Mouse (Mus musculus): ENCODE measurements at regions not wholly inside any gene's neighbourhood (a gene's known extent, or its start where the extent isn't known, plus 50 kb on each side); places are given as distances from the start of the nearest gene placed in this dataset.

DNA sequence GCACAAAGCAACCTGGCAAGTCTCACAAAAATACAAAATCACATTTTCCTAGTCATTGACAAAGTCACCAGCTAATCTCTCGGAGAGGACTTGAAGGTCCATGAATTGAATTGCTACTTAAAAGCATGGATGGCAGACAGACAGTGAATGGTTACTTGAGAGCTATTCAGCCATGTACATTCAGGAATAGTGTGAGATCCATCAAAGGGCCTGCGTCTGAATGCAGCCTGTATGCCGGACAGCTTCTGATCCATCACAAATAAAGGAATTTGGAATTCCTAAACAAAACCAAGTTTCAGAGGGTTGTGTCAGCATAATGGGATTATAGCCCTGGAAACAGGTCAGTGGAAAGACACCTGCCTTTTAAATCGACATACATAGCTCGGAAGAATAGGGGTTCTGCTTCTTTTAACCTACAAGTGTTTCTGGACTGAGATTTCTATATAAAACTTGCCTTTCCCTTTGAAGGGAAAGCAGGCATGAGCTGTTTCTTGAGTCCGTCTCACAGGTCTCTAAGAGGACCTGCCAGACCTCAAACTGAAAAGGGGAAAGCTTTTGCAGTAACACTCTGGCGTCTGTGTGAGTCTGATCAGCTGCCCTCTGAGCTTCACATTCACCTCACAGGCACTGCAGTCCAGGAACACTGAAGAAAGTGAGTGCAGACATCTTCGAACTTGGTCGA is 144.1 kb upstream of the Nabp1 start:
- Histone ChIP-seq H3K4me3 (no peak overlapping the region), H3K27me3 (no peaks in the 10 kb centered on the region), H3K36me3 (no peaks in the 10 kb centered on the region), H3K27ac (no peak overlapping the region), H3K9me3 (no peaks in the 10 kb centered on the region), H3K4me2 (no peak overlapping the region), H3K9ac (no peak overlapping the region), H3K4me1 (peaks cover 12% of the 10 kb centered on the region)
- WGBS, result 73% methylated on average over 9 of the region's 9 CpGs
- no peak for ATAC-seq (ENCODE audit: insufficient number of reproducible peaks, insufficient read depth, low FRiP score, low TSS enrichment, low read depth)

DNA sequence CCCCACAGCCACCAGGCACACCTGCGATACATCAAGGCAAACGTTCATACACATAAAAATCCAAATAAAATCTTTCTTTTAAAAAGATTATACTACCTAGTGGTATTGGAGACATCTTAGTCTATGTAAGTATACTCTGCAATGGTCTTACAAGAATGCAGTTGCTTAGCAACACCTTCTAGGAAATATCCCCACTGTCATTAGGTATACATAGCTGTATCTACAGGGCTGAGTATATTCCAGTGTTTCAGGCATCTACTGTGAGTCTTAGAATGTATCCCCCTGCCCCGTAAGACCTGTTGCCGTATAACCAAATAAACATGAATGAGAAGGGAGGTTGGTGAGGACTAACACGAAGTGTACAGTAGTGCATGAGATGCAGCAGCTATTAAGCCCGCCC is 142.8 kb upstream of the Nabp1 start:
- Histone ChIP-seq H3K9me3 (no peaks in the 10 kb centered on the region), H3K4me3 (no peak overlapping the region), H3K36me3 (no peaks in the 10 kb centered on the region), H3K4me2 (no peak overlapping the region), H3K27me3 (no peaks in the 10 kb centered on the region; the same call in 1 of the 2 replicates), H3K4me1 (peaks cover 12% of the 10 kb centered on the region), H3K27ac (no peak overlapping the region), H3K9ac (no peak overlapping the region)
- 89% methylated on average over 6 of the region's 6 CpGs for WGBS
- ATAC-seq (ENCODE audit: insufficient number of reproducible peaks, insufficient read depth, low FRiP score, low TSS enrichment, low read depth), result no peak

DNA sequence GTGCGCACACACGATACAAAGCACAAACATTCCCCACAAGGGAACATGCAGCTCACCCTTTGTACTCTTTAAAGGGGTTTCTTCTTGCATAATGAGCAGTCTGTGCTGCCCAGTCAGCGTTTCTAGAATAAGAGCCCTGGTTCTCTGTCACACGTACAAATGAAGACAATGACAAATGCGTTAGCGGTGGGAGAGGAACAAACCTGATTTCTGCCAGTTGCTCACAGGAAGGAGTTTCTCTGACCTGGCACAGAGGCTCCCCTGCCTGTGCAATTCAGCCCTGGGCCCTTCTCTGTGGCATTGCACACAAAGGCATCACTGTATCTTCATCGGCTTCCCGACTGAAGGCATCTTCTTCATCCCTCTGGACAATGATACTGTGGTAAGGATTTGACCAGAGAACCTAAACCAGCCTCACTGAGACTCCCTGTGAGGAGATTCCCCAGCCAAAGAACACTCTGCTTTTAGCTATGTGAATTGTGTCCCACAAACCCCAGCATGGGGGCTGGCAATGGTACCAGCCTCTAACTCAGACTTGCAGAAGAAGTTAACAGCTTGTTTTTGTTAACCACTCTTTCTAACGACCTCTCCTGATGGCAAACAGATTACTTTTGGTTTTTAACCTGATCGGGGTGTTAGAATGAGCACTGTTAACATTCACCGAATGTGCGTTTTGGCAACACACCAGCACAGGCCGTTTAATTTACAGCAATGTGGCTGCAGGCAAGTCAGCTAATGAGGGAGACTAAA is 139.5 kb upstream of the Nabp1 start:
- Histone ChIP-seq H3K27me3 (no peaks in the 10 kb centered on the region; the same call in 1 of the 2 replicates), H3K9ac (0 out of 2 replicates have a peak overlapping the region, but pooled peaks have one; percentile 36), H3K9me3 (no peaks in the 10 kb centered on the region), H3K27ac (peak overlapping the region; percentile 22; the same call in 1 of the 2 replicates), H3K4me3 (no peak overlapping the region), H3K36me3 (no peaks in the 10 kb centered on the region), H3K4me2 (peak overlapping the region; percentile 3; the same call in 1 of the 2 replicates), H3K4me1 (peaks cover 12% of the 10 kb centered on the region)
- 31% methylated on average over 13 of the region's 13 CpGs for WGBS
- no peak for ATAC-seq (ENCODE audit: insufficient number of reproducible peaks, insufficient read depth, low FRiP score, low TSS enrichment, low read depth)

DNA sequence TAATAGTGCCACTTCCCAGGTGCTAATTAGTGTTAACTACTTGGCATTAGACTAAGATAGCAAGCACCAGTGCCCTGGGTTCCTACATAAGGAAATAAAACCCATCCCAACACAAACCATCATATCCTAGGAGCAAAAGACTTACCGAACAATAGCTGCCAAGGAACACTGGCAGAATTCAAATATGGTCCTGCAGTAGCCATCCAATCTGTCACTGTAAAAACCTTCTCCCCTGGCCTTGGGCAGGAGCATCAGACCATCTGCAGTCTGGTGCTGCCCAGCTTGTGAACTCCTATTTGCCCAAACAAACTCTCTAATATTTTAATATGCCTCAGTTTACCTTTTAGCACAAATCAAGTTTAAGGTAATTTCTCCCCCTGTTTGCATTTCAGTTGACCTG is 137.9 kb upstream of the Nabp1 start:
- no peak for ATAC-seq (ENCODE audit: insufficient number of reproducible peaks, insufficient read depth, low FRiP score, low TSS enrichment, low read depth)

DNA sequence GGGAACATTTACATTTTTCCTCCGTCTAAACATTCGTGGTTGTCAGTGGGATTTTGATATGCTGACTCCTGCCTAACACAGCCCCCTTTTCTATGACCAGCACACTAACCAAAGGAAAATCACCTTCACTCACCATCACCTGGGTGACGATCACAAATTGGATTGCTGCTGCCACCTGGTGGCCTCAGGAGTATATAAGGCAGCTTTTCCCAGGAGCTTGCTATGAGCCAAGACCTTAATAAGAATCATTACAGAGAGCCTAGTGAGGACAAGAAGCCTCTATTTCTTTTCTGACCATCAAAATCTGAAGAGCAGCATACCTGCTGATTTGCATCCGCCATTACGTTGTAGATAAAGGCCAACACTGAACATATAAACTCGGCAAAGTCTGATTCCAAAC is 137.3 kb upstream of the Nabp1 start:
- Histone ChIP-seq H3K4me3 (no peak overlapping the region), H3K4me1 (peaks cover 12% of the 10 kb centered on the region), H3K27me3 (no peaks in the 10 kb centered on the region; the same call in 1 of the 2 replicates), H3K4me2 (no peak overlapping the region), H3K9me3 (no peaks in the 10 kb centered on the region), H3K27ac (no peak overlapping the region), H3K36me3 (no peaks in the 10 kb centered on the region), H3K9ac (no peak overlapping the region)
- WGBS, result 27% methylated on average over 6 of the region's 6 CpGs
- no peak for ATAC-seq (ENCODE audit: insufficient number of reproducible peaks, insufficient read depth, low FRiP score, low TSS enrichment, low read depth)

More for the DNA sequence above, 137.9 kb upstream of the Nabp1 start:
- 96% methylated on average over 1 of the region's 1 CpGs for WGBS
- no peak overlapping the region for H3K4me3 ChIP-seq
- H3K27me3 ChIP-seq, result no peaks in the 10 kb centered on the region; the same call in 1 of the 2 replicates
- no peak overlapping the region for H3K4me2 ChIP-seq
- no peaks in the 10 kb centered on the region for H3K9me3 ChIP-seq
- H3K27ac ChIP-seq, result no peak overlapping the region
- H3K36me3 ChIP-seq, result no peaks in the 10 kb centered on the region
- peaks cover 12% of the 10 kb centered on the region for H3K4me1 ChIP-seq
- no peak overlapping the region for H3K9ac ChIP-seq

DNA sequence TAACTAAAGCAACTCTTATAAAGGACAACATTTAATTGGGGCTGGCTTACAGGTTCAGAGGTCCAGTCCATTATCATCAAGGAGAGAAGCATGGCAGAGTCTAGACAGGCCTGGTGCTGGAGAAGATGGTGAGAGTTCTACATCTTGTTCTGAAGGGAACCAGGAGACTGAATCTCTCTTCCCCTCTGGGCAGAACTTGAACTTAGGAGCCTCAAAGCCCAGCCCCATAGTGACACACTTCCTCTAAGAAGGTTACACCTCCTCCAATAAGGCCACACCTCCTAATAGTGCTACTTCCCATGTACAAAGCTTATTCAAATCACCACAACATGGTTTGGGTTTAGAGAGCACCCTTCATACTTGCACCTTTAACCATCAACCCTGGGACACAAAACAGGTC is 136.5 kb upstream of the Nabp1 start:
- no peaks in the 10 kb centered on the region for H3K36me3 ChIP-seq
- no peak overlapping the region for H3K4me2 ChIP-seq
- no peak overlapping the region for H3K4me3 ChIP-seq
- no peak overlapping the region for H3K9ac ChIP-seq
- ATAC-seq (ENCODE audit: insufficient number of reproducible peaks, insufficient read depth, low FRiP score, low TSS enrichment, low read depth), result no peak
- no peaks in the 10 kb centered on the region for H3K9me3 ChIP-seq
- peaks cover 12% of the 10 kb centered on the region for H3K4me1 ChIP-seq
- no peaks in the 10 kb centered on the region; the same call in 1 of the 2 replicates for H3K27me3 ChIP-seq
- no peak overlapping the region for H3K27ac ChIP-seq

DNA sequence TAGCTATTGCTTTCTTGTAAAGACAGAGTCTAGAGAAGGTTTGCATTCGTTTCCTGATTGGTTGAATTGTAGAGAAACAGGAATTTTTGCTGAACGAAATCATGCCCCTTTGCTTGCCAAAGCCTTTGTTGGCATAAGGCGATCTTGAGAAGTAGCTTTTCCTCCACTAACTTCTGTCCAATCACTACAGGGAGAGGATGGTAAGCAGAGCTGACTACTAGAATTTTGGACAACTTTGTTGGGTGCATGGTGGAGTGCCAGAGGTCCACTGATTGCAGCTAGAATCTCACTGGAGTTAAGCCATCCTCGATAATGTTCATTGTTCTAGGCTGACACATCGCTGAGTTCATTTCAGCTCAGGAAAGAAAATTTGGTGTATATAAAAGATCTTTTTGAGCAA is 131.1 kb upstream of the Nabp1 start:
- no peak for ATAC-seq (ENCODE audit: insufficient number of reproducible peaks, insufficient read depth, low FRiP score, low TSS enrichment, low read depth)
- 86% methylated on average over 5 of the region's 5 CpGs for WGBS
- peaks cover 6% of the 10 kb centered on the region for H3K4me1 ChIP-seq

DNA sequence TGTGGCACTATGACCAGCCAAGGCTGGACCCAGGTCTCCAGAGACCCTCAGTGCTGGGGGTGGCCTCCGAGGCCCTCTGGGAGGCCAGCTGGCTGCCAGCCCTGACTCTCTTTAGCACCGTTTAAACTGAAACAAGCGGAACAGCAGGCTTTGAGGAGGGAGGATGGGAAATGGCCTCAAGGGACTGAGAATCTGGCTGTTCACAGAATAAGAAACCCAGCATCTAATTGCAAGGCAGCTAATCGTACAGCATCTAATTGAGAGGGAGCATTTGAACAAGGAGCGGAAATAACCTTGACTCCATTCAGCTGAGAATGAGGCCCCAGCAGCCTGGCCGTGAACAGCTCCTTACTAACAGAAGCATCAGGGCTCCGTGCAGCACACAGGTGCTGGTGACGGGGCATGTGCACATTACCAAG is 129.2 kb upstream of the Nabp1 start:
- no peak for ATAC-seq (ENCODE audit: insufficient number of reproducible peaks, insufficient read depth, low FRiP score, low TSS enrichment, low read depth)
- Histone ChIP-seq H3K4me2 (no peak overlapping the region; the same call in 1 of the 2 replicates), H3K9ac (peak overlapping the region; percentile 27; the same call in 1 of the 2 replicates), H3K36me3 (no peaks in the 10 kb centered on the region), H3K27ac (no peak overlapping the region), H3K4me3 (no peak overlapping the region), H3K27me3 (no peaks in the 10 kb centered on the region; the same call in 1 of the 2 replicates), H3K4me1 (peaks cover 6% of the 10 kb centered on the region), H3K9me3 (no peaks in the 10 kb centered on the region)
- 8% methylated on average over 8 of the region's 8 CpGs for WGBS

More for the DNA sequence above, 131.1 kb upstream of the Nabp1 start:
- H3K9ac ChIP-seq, result no peak overlapping the region
- H3K27me3 ChIP-seq, result no peaks in the 10 kb centered on the region; the same call in 1 of the 2 replicates
- H3K4me3 ChIP-seq, result no peak overlapping the region
- no peak overlapping the region for H3K4me2 ChIP-seq
- no peaks in the 10 kb centered on the region for H3K9me3 ChIP-seq
- no peak overlapping the region for H3K27ac ChIP-seq
- H3K36me3 ChIP-seq, result no peaks in the 10 kb centered on the region

DNA sequence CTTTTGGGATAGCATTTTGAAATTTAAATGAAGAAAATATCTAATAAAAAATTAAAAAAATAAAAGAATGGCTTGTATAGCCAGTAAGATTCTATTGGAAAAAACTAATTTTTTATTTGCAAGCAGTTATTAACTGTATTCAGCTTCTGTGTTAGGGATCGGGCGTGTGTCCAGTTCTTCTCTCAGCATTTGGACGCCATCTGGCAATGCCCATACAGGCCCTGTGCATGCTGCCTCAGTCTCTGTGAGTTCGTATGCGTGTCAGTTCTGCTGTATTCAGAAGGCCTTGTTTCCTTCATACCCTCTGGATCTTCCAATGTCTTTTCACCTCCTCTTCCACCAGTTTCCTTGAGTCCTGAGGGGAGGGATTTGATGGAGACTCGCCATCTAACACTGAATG is 123.8 kb upstream of the Nabp1 start:
- Histone ChIP-seq H3K36me3 (no peaks in the 10 kb centered on the region), H3K27ac (no peak overlapping the region), H3K9ac (no peak overlapping the region), H3K9me3 (no peaks in the 10 kb centered on the region), H3K4me3 (no peak overlapping the region), H3K4me2 (no peak overlapping the region), H3K27me3 (no peaks in the 10 kb centered on the region; the same call in 1 of the 2 replicates), H3K4me1 (no peaks in the 10 kb centered on the region)
- 88% methylated on average over 6 of the region's 6 CpGs for WGBS
- no peak for ATAC-seq (ENCODE audit: insufficient number of reproducible peaks, insufficient read depth, low FRiP score, low TSS enrichment, low read depth)

DNA sequence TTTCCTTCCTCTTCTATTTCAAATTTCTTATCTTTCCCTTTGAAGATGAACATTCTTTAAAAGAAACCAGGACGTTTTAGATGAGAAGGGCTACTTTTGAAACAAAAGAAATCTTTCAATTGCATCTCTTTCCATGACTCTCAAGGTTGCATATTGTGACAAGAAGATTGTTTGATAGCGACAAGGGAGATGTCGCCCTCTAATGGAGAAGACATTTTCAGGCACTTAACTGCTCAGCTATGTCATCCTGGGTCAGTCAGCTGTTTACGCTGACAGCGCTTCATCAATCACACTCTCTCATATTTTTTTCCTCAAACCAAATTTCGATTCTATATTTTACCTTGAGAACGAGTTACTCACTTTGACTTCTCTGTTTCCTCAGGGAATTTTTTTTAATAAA is 122.2 kb upstream of the Nabp1 start:
- Histone ChIP-seq H3K27me3 (no peaks in the 10 kb centered on the region), H3K4me2 (no peak overlapping the region), H3K4me3 (no peak overlapping the region), H3K27ac (no peak overlapping the region), H3K9me3 (no peaks in the 10 kb centered on the region), H3K9ac (no peak overlapping the region), H3K4me1 (no peaks in the 10 kb centered on the region), H3K36me3 (no peaks in the 10 kb centered on the region)
- WGBS, result 31% methylated on average over 7 of the region's 7 CpGs
- no peak for ATAC-seq (ENCODE audit: insufficient number of reproducible peaks, insufficient read depth, low FRiP score, low TSS enrichment, low read depth)

DNA sequence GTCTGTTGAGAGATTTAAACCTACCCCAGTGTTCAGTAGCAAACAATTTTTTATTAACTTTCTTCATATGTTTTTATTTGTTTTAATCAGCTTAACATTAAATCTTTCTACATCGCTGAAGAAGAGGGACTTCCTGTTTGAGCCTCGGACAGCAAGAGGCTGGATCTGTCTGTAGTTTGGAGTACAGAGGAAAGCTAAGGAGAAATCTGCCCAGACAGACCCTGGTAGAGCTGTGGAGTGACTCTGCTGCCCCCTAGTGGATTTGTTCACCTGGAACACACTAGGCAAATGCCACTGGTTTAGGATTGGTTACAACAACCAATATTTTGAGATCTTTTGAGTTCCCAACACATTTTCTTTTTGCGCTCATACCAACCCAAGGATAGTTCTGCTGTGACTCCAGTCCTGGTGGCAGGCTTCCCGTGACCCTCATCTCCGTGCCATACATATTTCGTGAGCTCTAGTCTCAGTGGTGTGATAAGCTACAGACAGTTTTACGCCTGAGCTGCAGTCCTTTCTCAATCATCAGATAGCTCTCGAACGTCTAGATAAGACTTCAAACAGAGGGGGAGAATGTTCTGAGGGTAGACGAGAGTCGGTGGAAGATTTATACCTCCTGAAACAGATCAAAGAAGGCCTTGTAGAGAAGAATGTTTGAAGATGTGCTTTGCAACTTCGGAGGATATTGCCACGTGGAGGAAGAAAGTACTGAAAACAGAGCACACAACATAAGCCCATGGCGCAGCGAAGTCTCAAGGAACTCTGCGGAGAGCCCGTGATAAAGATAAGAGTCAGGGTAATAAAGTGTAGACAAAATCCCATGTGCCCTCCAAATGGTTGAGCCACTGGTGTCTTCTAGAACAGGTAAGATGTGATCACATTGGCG is 119.0 kb upstream of the Nabp1 start:
- Histone ChIP-seq H3K4me2 (peak overlapping the region; percentile 18; the same call in 1 of the 2 replicates), H3K9ac (no peak overlapping the region), H3K27ac (no peak overlapping the region), H3K36me3 (no peaks in the 10 kb centered on the region), H3K4me1 (0 out of 2 replicates have a peak, but pooled peaks cover 5% of the 10 kb centered on the region), H3K27me3 (no peaks in the 10 kb centered on the region), H3K4me3 (no peak overlapping the region), H3K9me3 (no peaks in the 10 kb centered on the region)
- ATAC-seq (ENCODE audit: insufficient number of reproducible peaks, insufficient read depth, low FRiP score, low TSS enrichment, low read depth), result peak; percentile 84; the same call in 1 of the 2 replicates
- WGBS, result 51% methylated on average over 18 of the region's 18 CpGs

Data from embryonic facial prominence, embryonic 13.5 days (tissue).